Mouse (Mus musculus): ENCODE measurements at regions not wholly inside any gene's neighbourhood (a gene's known extent, or its start where the extent isn't known, plus 50 kb on each side); places are given as distances from the start of the nearest gene placed in this dataset.
A peak's percentile ranks its signal among the peaks of the same experiment; 100 is the strongest.

DNA sequence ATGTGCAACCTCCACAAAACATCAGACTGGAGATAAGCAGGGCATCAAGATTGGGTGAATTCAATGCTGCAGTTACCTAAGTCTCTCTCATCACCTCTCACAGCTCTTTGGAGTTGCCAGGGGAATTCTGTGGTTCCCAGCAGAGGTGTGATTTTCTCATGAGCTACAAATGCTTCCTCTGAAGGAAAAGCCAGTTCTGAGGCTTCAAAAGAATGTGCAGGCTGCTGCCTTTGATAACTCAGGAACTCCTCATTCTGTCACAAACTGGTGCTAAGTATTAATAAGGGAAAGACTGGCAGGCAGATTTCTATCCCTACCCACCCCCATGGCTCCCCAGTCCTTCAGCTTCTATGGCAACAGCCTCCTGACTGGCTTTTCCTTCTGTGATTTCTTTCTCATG is 243.8 kb upstream of the Gria1 start:
- no peak for DNase-seq (ENCODE audit: low read depth)
- TF ChIP-seq POLR2A (IDR thresholded peaks at IDR 0.05; ENCODE audit: borderline replicate concordance, extremely low read depth, insufficient read depth, insufficient read length, poor library complexity, severe bottlenecking): no peak
- TF ChIP-seq CTCF (IDR thresholded peaks at IDR 0.05; ENCODE audit: borderline replicate concordance, extremely low read depth, insufficient read depth, insufficient read length): no peak

- DNase-seq (ENCODE audit: low read depth): peak; percentile 54
- TF ChIP-seq POLR2A (IDR thresholded peaks at IDR 0.05; ENCODE audit: borderline replicate concordance, extremely low read depth, insufficient read depth, insufficient read length, poor library complexity, severe bottlenecking): no peak
- no peak for TF ChIP-seq CTCF (IDR thresholded peaks at IDR 0.05; ENCODE audit: borderline replicate concordance, extremely low read depth, insufficient read depth, insufficient read length)
These were observed 224.8 kb upstream of the Gria1 start for GRCm38 (mm10) chr11:56786351-56786750.

GRCm38 (mm10) chr11:56792691-56793090 is 218.5 kb upstream of the Gria1 start:
- DNase-seq (ENCODE audit: low read depth): no peak
- TF ChIP-seq CTCF (IDR thresholded peaks at IDR 0.05; ENCODE audit: borderline replicate concordance, extremely low read depth, insufficient read depth, insufficient read length) (no peak), POLR2A (IDR thresholded peaks at IDR 0.05; ENCODE audit: borderline replicate concordance, extremely low read depth, insufficient read depth, insufficient read length, poor library complexity, severe bottlenecking) (no peak)

- DNase-seq (ENCODE audit: low read depth): no peak
- TF ChIP-seq POLR2A (IDR thresholded peaks at IDR 0.05; ENCODE audit: borderline replicate concordance, extremely low read depth, insufficient read depth, insufficient read length, poor library complexity, severe bottlenecking): no peak
- TF ChIP-seq CTCF (IDR thresholded peaks at IDR 0.05; ENCODE audit: borderline replicate concordance, extremely low read depth, insufficient read depth, insufficient read length): no peak
These were observed 203.9 kb upstream of the Gria1 start for GRCm38 (mm10) chr11:56807314-56807713.

GRCm38 (mm10) chr11:56810141-56810540 is 201.0 kb upstream of the Gria1 start:
- no peak for TF ChIP-seq CTCF (IDR thresholded peaks at IDR 0.05; ENCODE audit: borderline replicate concordance, extremely low read depth, insufficient read depth, insufficient read length)
- TF ChIP-seq POLR2A (IDR thresholded peaks at IDR 0.05; ENCODE audit: borderline replicate concordance, extremely low read depth, insufficient read depth, insufficient read length, poor library complexity, severe bottlenecking): no peak

GRCm38 (mm10) chr11:56812121-56812520 is 199.1 kb upstream of the Gria1 start:
- DNase-seq (ENCODE audit: low read depth): no peak
- TF ChIP-seq CTCF (IDR thresholded peaks at IDR 0.05; ENCODE audit: borderline replicate concordance, extremely low read depth, insufficient read depth, insufficient read length) (no peak), POLR2A (IDR thresholded peaks at IDR 0.05; ENCODE audit: borderline replicate concordance, extremely low read depth, insufficient read depth, insufficient read length, poor library complexity, severe bottlenecking) (no peak)

More at GRCm38 (mm10) chr11:56810141-56810540, 201.0 kb upstream of the Gria1 start:
- DNase-seq (ENCODE audit: low read depth): peak; percentile 76

DNA sequence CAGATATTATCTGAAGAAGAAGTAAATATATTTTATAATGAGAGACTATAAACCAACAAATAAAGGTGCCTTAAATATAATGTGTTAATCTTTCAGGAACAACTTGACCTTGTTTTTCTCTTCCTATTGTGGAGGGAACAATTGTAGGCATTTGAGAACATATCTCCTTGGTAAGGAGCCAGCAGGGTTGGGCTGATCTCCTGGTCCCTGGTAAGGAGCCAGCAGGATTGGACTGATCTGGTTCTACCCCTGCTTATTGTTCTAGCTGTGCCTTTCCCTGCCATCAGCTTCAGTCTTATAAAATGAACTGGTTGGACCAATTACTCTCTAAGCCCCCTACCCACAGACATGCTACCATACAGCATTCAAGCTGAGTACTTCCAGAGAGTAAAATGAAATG is 187.7 kb upstream of the Gria1 start:
- TF ChIP-seq CTCF (IDR thresholded peaks at IDR 0.05; ENCODE audit: borderline replicate concordance, extremely low read depth, insufficient read depth, insufficient read length) (no peak), POLR2A (IDR thresholded peaks at IDR 0.05; ENCODE audit: borderline replicate concordance, extremely low read depth, insufficient read depth, insufficient read length, poor library complexity, severe bottlenecking) (no peak)
- DNase-seq (ENCODE audit: low read depth): no peak

DNA sequence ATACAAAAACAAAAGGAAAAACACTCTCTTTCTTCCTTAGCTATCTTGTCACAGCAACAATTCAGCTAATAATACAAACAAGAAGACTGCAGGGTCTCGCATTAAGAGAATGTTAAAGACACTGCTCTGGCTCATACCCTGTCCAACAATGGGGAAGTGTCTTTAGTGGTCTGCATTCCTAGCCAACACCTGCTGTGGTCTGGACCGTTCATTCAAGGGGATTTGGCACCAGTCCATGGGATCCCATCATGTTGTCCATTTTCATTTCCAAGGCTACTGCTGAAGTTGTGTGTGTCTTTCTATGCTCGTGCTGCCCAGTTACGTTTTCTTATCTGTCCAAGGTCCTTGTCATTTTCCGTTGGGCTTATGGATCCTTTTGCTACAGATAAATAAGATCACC is 183.7 kb upstream of the Gria1 start:
- TF ChIP-seq POLR2A (IDR thresholded peaks at IDR 0.05; ENCODE audit: borderline replicate concordance, extremely low read depth, insufficient read depth, insufficient read length, poor library complexity, severe bottlenecking) (no peak), CTCF (IDR thresholded peaks at IDR 0.05; ENCODE audit: borderline replicate concordance, extremely low read depth, insufficient read depth, insufficient read length) (no peak)
- DNase-seq (ENCODE audit: low read depth): no peak

- DNase-seq (ENCODE audit: low read depth): peak; percentile 60
- TF ChIP-seq POLR2A (IDR thresholded peaks at IDR 0.05; ENCODE audit: borderline replicate concordance, extremely low read depth, insufficient read depth, insufficient read length, poor library complexity, severe bottlenecking): no peak
- TF ChIP-seq CTCF (IDR thresholded peaks at IDR 0.05; ENCODE audit: borderline replicate concordance, extremely low read depth, insufficient read depth, insufficient read length): no peak
These were observed 148.5 kb upstream of the Gria1 start for GRCm38 (mm10) chr11:56862649-56863048.

DNA sequence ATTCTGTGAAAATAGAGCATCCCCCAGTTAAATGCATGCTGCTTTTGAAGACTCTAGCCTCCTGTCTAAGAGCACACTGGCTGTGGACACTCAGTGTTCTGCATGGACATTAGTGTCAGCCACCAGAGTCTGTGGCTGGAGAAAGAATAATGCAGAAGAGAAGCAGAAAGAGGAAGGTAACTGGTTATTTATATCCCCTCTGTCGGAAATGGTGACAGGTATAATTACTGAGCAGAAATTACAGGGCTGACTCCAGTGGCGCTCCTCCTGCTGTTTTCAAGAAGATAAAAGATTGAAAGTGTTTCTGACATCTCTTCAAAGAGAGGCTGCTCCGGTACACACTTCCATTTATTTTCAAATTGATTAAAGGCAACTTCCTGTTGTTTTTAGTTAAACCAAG is 139.5 kb upstream of the Gria1 start:
- peak; percentile 64 for DNase-seq (ENCODE audit: low read depth)
- TF ChIP-seq POLR2A (IDR thresholded peaks at IDR 0.05; ENCODE audit: borderline replicate concordance, extremely low read depth, insufficient read depth, insufficient read length, poor library complexity, severe bottlenecking) (no peak), CTCF (IDR thresholded peaks at IDR 0.05; ENCODE audit: borderline replicate concordance, extremely low read depth, insufficient read depth, insufficient read length) (no peak)

GRCm38 (mm10) chr11:56898548-56898951 is 112.6 kb upstream of the Gria1 start:
- peak; percentile 86 for DNase-seq (ENCODE audit: low read depth)
- TF ChIP-seq POLR2A (IDR thresholded peaks at IDR 0.05; ENCODE audit: borderline replicate concordance, extremely low read depth, insufficient read depth, insufficient read length, poor library complexity, severe bottlenecking) (no peak), CTCF (IDR thresholded peaks at IDR 0.05; ENCODE audit: borderline replicate concordance, extremely low read depth, insufficient read depth, insufficient read length) (no peak)

- no peak for TF ChIP-seq POLR2A (IDR thresholded peaks at IDR 0.05; ENCODE audit: borderline replicate concordance, extremely low read depth, insufficient read depth, insufficient read length, poor library complexity, severe bottlenecking)
- no peak for TF ChIP-seq CTCF (IDR thresholded peaks at IDR 0.05; ENCODE audit: borderline replicate concordance, extremely low read depth, insufficient read depth, insufficient read length)
- DNase-seq (ENCODE audit: low read depth): no peak
These were observed 110.0 kb upstream of the Gria1 start for GRCm38 (mm10) chr11:56901201-56901600.

All from brain, embryonic 14.5 days (tissue).